Mouse (Mus musculus) kidney, adult 2 months (tissue): ENCODE measurements around the gene 2410004B18Rik.

Experiments used
- CTCF ChIP-seq: fragments of 200-500 bp; conservative IDR thresholded peaks from 2 replicates; pipeline ENCODE4 v1.5.1; 2011; ENCODE audit warnings: low read depth, mild to moderate bottlenecking, control low read depth, low read length, moderate library complexity, mixed read lengths; ENCODE audit not compliant: insufficient read depth, insufficient read length
- POLR2A ChIP-seq: fragments of 200-500 bp; IDR thresholded peaks from one replicate; pipeline ENCODE4 v1.6.1; 2011; ENCODE audit warnings: low read depth, low read length, control low read depth

DNA sequence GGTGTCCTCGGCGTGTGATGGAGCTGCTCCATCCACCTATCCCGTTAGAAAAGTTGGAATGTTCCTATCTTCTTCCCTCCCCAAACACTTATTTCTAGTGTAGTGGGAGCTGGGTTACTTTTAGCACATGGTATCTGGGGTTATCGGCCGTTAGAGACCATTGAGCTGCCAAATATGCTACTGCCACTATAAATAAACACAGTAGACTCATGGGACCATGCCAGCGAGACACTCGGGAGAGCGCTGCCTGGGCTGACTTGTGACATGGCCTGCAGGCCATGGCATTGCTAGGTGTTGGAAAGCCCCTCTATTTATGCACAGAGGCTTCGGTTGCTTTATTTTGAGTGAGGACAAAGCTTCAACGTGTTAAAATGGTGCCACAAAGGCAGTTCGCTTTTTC, 40.1 kb upstream of the 2410004B18Rik start:
- TF ChIP-seq CTCF = no peak
- TF ChIP-seq POLR2A = no peak
